In genomic region chr5:116389856-116390542, GRCm38 (mm10) we compare ENCODE assay signal across 8 mouse cellular contexts. TPM values are rescaled to one million over a fixed set of nuclear protein-coding genes. Genes with fewer than 3 reads are reported as not detected.
A peak's percentile ranks its signal among the peaks of the same experiment; 100 is the strongest.
DNase-seq lines count a peak whose midpoint lies in the region; ATAC-seq and TF ChIP-seq lines count a peak whose summit lies in the region.

No protein-coding gene starts in this region.

- ATAC-seq in forebrain, embryonic 15.5 days (replicated peaks): peak; percentile 69; the same call in 1 of the 2 replicates
- ATAC-seq in forebrain, embryonic 11.5 days (replicated peaks; ENCODE audit: low FRiP score): no peak
- ATAC-seq in forebrain, postnatal 0 days: peak; percentile 92
- peak; percentile 46 for ATAC-seq in kidney, embryonic 16.5 days (ENCODE audit: low FRiP score, low TSS enrichment)

- no peaks in the 10 kb centered on the region for H3K36me3 ChIP-seq in forebrain, embryonic 15.5 days
- H3K36me3 ChIP-seq in forebrain, embryonic 11.5 days (ENCODE audit: control insufficient read depth, insufficient read depth, low read length): no peaks in the 10 kb centered on the region
- no peaks in the 10 kb centered on the region for H3K36me3 ChIP-seq in forebrain, postnatal 0 days (ENCODE audit: insufficient read depth)
- no peaks in the 10 kb centered on the region for H3K36me3 ChIP-seq in kidney, embryonic 16.5 days (ENCODE audit: insufficient read depth, low read length)

- H3K4me2 ChIP-seq in forebrain, embryonic 15.5 days (replicated peaks): no peak overlapping the region
- no peak overlapping the region for H3K4me2 ChIP-seq in forebrain, embryonic 11.5 days (ENCODE audit: low read depth, low read length, severe bottlenecking)
- H3K4me2 ChIP-seq in forebrain, postnatal 0 days (ENCODE audit: low read depth): no peak overlapping the region
- no peak overlapping the region for H3K4me2 ChIP-seq in kidney, embryonic 16.5 days (replicated peaks; ENCODE audit: low read depth, low read length)

- peaks cover 12% of the 10 kb centered on the region for H3K4me1 ChIP-seq in forebrain, embryonic 15.5 days
- no peaks in the 10 kb centered on the region for H3K4me1 ChIP-seq in forebrain, embryonic 11.5 days (replicated peaks; ENCODE audit: control insufficient read depth, insufficient read depth, low read length)
- H3K4me1 ChIP-seq in forebrain, postnatal 0 days (ENCODE audit: insufficient read depth): peaks cover 5% of the 10 kb centered on the region; the same call in 1 of the 2 replicates
- no peaks in the 10 kb centered on the region for H3K4me1 ChIP-seq in kidney, embryonic 16.5 days (ENCODE audit: insufficient read depth, low read length)

- no peaks in the 10 kb centered on the region for H3K27me3 ChIP-seq in forebrain, embryonic 15.5 days
- H3K27me3 ChIP-seq in forebrain, embryonic 11.5 days (ENCODE audit: control insufficient read depth, insufficient read depth, low read length): no peaks in the 10 kb centered on the region
- no peaks in the 10 kb centered on the region for H3K27me3 ChIP-seq in forebrain, postnatal 0 days (ENCODE audit: insufficient read depth, low read length)
- H3K27me3 ChIP-seq in kidney, embryonic 16.5 days (ENCODE audit: insufficient read depth, low read length): no peaks in the 10 kb centered on the region

- no peak for DNase-seq in forebrain, embryonic 11.5 days (ENCODE audit: low spot score)
- peak; percentile 40 for DNase-seq in ZHBTc4 (ENCODE audit: low read depth, low spot score)
- DNase-seq in forebrain, postnatal 0 days: peak; percentile 83
- peak; percentile 49 for DNase-seq in lung, postnatal 36 days
- DNase-seq in embryo, embryonic 10.5 days (ENCODE audit: low spot score): no peak
- no peak for DNase-seq in spleen, postnatal 4 days (ENCODE audit: low spot score in 2 of 2)

- no peaks in the 10 kb centered on the region for H3K9me3 ChIP-seq in forebrain, embryonic 15.5 days
- H3K9me3 ChIP-seq in forebrain, embryonic 11.5 days (ENCODE audit: control insufficient read depth, low read length): no peaks in the 10 kb centered on the region
- no peaks in the 10 kb centered on the region for H3K9me3 ChIP-seq in forebrain, postnatal 0 days (ENCODE audit: low read length)
- no peaks in the 10 kb centered on the region for H3K9me3 ChIP-seq in kidney, embryonic 16.5 days (ENCODE audit: low read length)

- WGBS in forebrain, embryonic 15.5 days: 47% methylated on average over 15 of the region's 15 CpGs
- WGBS in forebrain, embryonic 11.5 days: 73% methylated on average over 15 of the region's 15 CpGs
- 35% methylated on average over 15 of the region's 15 CpGs for WGBS in forebrain, postnatal 0 days
- 73% methylated on average over 15 of the region's 15 CpGs for WGBS in kidney, embryonic 16.5 days

- no peak for TF ChIP-seq CTCF in forebrain, postnatal 0 days (IDR thresholded peaks at IDR 0.05; ENCODE audit: low read depth)

- H3K4me3 ChIP-seq in forebrain, embryonic 15.5 days: no peak overlapping the region
- H3K4me3 ChIP-seq in forebrain, embryonic 11.5 days (ENCODE audit: low read depth, low read length): no peak overlapping the region
- no peak overlapping the region for H3K4me3 ChIP-seq in forebrain, postnatal 0 days (ENCODE audit: low read depth, low read length)
- no peak overlapping the region for H3K4me3 ChIP-seq in kidney, embryonic 16.5 days (ENCODE audit: low read length)

- H3K9ac ChIP-seq in forebrain, embryonic 15.5 days (replicated peaks): no peak overlapping the region
- H3K9ac ChIP-seq in forebrain, embryonic 11.5 days (ENCODE audit: low read length): no peak overlapping the region
- H3K9ac ChIP-seq in forebrain, postnatal 0 days: no peak overlapping the region
- no peak overlapping the region for H3K9ac ChIP-seq in kidney, embryonic 16.5 days (replicated peaks; ENCODE audit: low read length)

- peak overlapping the region; percentile 36 for H3K27ac ChIP-seq in forebrain, embryonic 15.5 days (replicated peaks)
- H3K27ac ChIP-seq in forebrain, embryonic 11.5 days (ENCODE audit: low read depth, low read length): no peak overlapping the region
- 0 out of 2 replicates have a peak overlapping the region, but pooled peaks have one; percentile 15 for H3K27ac ChIP-seq in forebrain, postnatal 0 days (ENCODE audit: low read depth, low read length)
- H3K27ac ChIP-seq in kidney, embryonic 16.5 days (ENCODE audit: low read length): no peak overlapping the region; the same call in 1 of the 2 replicates

RNA-seq across cellular contexts. Expression of gene Hspb8, which starts 32.7 kb away (rescaled TPM):
- polyA plus RNA-seq in forebrain, embryonic 15.5 days (2015; fragmentation: Nextera tagmentation; extraction: Ambion mirVana): 5.6 and 5.7 TPM in 2 replicates
- polyA plus RNA-seq in forebrain, embryonic 11.5 days (2014; fragmentation: Nextera tagmentation; extraction: Ambion mirVana): 8.0 and 9.8 TPM in 2 replicates
- total RNA-seq in forebrain, postnatal 0 days (2014; rRNA removed): 13.2 and 14.0 TPM in 2 replicates
- 8.6 and 10.6 TPM in 2 replicates for polyA plus RNA-seq in forebrain, postnatal 0 days (2015; fragmentation: Nextera tagmentation; extraction: Ambion mirVana)
- 5.7 and 6.6 TPM in 2 replicates for polyA plus RNA-seq in kidney, embryonic 16.5 days (2015; fragmentation: Nextera tagmentation; extraction: Ambion mirVana)

Comparison
In these comparisons a context has a peak if more than half of its experiments do, and no peak if none do; other contexts are left out.
1. H3K27ac ChIP-seq: peak in forebrain, embryonic 15.5 days (single experiment) and forebrain, postnatal 0 days (single experiment); none in forebrain, embryonic 11.5 days (single experiment) and kidney, embryonic 16.5 days (single experiment).
2. DNase-seq: peak in ZHBTc4 (single experiment), forebrain, postnatal 0 days (single experiment) and lung, postnatal 36 days (single experiment); none in forebrain, embryonic 11.5 days (single experiment), embryo, embryonic 10.5 days (single experiment) and spleen, postnatal 4 days (0 of 2).